Mouse (Mus musculus): ENCODE results near the gene 4930516K23Rik.

4930516K23Rik gene

DNA sequence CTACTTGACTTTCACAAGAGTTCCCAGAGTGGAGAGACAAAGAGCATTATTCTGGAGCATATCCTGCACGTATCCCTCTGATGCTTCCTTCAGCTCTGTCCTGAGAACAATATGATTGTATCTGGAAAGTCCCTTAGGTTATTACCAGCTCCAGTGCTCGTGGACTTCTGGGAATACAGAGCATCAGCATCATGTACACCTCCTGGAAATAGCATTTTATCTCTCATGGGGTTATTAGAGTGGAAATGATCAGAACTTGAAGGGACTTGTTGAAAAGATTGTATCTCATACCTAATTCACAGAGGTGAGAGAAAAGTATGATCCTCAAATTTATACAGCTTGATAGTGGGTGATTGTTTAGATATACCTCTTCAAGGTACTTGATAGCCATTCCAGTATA, at the start of gene 4930516K23Rik:
Gene 4930516K23Rik (minus strand): TSS at position 101 of the 400 bp plus-strand sequence.
- DNase-seq (ENCODE audit: low spot score): no peak

DNA sequence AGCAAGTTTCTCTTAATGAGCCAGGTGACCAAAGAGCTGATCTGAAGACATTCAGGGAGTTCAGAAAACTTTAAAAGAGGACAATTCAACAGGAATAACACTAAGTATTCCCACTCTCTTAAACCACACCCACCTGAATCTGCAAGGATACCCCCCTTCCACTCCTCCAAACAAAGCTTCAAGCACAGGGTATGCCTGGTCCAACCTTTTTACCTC, 43.4 kb upstream of the 4930516K23Rik start, which contains the start of gene Olfr646:
Gene Olfr646 (plus strand): TSS at position 117 of the 216 bp plus-strand sequence.
- no peak for DNase-seq (ENCODE audit: low spot score)

DNA sequence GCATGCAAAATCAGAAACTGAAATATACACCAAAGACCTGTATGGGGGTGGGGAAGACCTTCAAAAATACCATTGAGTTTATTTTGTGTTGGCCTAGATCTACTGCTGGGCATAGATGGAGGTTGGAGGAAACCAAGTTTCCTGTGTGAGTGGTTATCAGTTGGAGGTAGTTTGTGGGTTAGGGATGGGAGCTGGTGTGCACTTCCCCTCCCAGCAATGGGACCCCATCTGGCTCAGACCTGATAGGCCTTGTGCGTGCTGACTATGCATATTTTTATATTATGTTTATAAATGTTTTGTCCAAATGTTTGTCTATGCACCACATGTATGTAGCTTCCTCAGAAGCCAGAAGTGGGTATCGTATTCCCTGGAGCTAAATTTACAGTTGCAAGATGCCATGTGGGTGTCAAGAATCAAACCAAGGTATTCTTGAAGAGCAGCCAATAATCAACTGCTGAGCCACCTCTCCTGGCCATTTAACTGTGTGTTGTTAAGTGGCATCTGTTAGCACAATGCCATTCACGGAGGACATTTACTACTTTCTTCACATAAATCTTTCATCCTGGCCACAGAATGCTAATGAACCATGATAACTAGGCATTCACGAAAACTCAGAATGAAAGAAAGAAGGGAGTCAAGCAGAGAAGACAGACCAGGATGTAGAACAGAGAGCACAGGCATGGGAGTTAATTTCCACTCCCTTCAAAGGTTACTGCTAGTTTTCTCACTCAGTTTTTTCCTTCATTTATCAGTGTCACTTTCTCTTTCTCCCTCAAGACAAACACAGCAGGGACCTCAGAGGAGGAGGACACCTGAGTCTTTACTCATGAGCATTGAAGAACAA, 42.9 kb upstream of the 4930516K23Rik start:
- DNase-seq (ENCODE audit: low spot score): no peak

DNA sequence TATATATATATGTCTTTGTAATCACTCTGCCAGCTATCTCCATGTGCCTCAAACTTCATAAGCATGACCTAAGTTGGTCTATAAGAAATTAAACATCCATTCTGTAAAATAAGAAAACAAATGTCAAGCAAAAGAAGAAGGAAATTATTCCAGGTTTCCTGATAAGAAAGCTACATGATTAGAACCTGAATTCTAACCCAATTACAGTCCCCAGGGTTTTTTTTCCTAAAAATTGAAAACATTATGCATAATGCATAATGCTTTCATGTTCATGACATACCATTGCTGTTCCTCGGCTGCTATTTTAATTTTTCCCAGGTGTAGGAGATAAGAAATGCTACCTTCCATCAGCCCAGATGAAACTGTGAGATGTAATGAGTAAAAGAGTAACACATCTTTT, 24.1 kb upstream of the 4930516K23Rik start, which contains the start of gene Olfr645:
Gene Olfr645 (minus strand): TSS at position 101 of the 400 bp plus-strand sequence.
- DNase-seq (ENCODE audit: low spot score): no peak

DNA sequence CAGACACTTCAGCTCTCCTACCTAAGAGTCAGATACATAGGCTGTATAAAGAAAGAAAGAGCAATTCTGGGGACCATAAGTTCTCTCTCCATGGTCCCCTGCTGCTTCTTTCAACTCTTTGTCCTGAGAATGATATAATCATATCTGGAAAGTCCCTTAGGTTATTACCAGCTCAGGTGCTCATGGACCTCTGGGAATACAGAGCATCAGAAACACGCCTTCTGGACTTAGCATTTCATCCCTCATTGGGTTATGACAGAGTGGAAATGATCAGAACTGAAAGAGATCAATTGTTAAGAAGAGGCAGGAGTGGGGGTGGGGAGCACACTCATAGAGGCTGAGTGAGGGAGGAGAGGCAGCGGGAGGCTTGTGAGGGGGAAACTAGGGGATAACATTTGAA, 10.5 kb upstream of the 4930516K23Rik start, which contains the start of gene Olfr644:
Gene Olfr644 (minus strand): TSS at position 101 of the 400 bp plus-strand sequence.
- DNase-seq (ENCODE audit: low spot score): no peak

DNA sequence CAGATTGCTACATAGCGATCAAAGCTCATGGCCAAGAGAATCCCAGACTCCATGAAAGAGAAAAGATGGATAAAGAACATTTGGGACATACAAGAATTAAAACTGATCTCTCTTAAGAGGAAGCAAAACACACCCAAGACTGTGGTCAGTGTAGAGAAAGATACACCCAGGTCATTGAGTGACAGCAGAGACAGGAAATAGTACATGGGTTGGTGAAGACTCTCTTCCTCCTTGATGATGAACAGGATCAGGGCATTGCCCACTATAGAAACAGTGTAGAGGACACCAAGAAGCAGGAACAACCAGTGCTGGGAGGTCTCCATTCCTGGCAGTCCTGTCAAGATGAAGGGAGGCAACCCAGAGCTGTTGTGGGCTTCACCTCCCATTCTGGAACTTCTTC, 2.0 kb downstream of the 4930516K23Rik start:
- no peak for DNase-seq (ENCODE audit: low spot score)

DNA sequence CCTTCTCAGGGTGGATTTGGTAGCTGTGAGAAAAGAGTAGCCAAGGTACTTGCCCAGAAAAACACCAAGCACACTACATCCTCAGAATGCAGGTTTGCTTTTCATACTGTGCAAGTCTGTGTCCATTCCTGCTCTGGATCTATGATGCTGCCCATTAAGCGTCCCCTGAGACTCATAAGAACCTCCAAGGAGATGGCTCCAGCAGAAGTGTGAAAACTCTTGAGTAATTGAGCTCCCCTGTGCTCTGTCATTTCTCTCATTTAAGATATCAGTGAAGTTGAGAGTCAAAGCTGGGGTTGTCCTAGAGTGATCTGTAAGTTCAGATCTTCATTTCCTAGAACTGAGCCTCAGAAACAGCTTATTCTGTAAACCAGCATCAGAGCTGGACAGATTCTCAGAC, 8.7 kb downstream of the 4930516K23Rik start, which contains the start of gene Olfr642:
Gene Olfr642 (minus strand): TSS at position 101 of the 400 bp plus-strand sequence.
- DNase-seq (ENCODE audit: low spot score): no peak

DNA sequence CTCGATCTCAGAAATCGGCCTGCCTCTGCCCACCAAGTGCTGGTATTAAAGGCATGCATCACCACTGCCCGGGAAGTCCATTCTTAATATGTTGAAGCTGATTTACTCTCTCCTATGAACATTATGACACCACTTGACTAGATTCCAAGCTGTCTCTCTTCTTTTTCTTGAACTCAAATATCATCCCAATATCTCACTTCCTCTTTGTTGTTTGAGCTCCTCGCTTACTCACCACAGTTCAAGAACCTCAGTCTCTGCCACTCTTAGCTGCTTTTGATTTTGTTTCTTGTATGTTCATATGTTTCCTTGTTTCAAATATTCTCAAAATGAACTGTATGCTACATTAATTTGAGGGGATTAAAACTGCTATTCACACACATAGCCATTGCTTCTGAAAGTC, 10.5 kb downstream of the 4930516K23Rik start:
- no peak for DNase-seq (ENCODE audit: low spot score)

DNA sequence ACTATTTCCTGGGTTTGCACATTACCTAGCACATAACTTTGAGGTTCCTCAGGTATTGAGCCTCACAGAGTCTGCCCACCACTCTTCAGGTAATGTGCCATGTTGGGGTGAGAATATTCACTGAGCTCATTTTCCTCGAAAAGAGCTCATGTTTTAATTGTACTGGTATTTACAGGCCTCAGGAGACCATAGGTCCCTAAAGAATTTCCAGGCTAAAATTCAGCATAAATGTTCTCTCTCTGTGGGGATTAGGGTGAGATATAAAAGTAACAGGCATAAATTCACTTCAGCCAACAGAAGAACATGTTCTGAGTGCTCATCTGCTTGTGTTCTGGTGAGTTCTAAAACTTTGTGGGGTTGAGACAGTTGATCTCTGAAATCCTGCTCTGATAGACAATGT, 26.1 kb downstream of the 4930516K23Rik start, which contains the start of gene Olfr641:
Gene Olfr641 (plus strand): TSS at position 301 of the 400 bp plus-strand sequence.
- DNase-seq (ENCODE audit: low spot score): no peak

DNA sequence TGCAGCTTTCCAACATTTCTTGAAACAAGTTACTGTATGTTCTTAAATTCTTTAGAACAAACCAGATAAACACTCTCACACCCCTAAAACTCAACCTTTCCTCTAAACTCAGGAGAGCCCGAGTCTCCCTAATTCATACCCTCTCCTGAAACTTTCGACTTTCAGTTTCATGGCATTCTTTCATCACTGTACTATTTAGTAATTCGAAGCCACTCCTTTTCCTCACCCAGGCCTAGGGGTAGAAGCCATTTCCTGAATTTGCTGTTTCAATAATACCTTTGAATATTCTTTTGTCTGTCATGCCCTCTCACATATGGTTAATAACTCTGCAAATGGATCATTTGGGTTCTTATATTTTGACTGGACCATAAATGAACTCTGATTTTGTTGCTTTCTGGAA, 34.3 kb downstream of the 4930516K23Rik start:
- no peak for DNase-seq (ENCODE audit: low spot score)

DNA sequence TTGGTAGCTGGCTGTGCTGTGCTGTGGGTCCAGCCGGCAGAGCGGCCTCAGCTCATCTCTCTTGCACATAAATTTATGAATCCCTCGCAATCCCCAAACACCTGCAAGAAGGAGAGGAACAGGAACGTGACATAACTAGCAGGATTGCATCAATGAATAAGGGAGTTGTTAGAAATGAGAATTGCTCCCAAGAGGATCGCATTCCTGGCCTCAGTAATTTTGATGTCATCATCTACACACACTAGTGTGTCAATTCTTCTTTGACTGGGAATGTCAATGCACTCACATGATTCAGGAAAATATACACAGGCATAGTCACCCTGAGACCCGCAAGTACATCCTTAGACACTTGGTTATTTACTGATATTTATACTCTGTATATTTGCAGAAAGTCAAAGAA, 35.8 kb downstream of the 4930516K23Rik start, which contains the start of gene Olfr640:
Gene Olfr640 (minus strand): TSS at position 101 of the 400 bp plus-strand sequence.
- no peak for DNase-seq (ENCODE audit: low spot score)

DNA sequence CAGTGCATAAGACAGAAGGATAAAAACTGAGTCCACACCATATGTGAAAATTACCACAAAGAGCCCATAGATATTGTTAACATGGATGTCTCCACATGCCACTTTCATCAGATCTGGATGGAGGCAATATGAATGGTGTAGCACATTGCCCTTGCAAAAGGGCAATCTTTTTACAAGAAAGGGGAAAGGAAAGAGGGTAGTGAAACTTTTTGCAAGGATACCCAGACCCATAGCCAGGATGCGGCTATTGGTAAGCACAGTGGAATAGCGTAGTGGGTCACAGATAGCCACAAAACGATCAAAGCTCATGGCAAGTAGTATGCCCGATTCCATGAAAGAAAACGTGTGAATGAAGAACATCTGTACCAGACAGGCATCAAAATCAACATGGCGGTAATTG, 39.6 kb downstream of the 4930516K23Rik start:
- DNase-seq (ENCODE audit: low spot score): no peak

DNA sequence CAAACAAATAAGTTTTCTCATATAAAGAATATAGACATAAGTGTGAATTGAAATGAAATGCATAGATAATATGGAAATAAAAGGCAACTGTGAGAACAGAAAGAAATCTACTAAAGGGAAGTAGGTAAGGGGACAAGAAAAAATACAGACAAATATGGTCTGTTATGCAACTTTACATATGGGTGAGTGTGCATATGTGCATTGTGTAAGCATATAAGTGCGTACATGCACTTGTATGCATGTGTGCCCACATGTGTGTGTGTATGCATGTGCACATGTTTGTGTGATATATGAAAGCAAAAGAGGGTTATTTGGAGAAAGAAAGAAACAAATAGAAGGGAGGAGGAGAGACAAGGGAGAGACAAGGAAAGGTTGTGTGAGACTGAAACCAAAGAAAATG, 42.3 kb downstream of the 4930516K23Rik start:
- DNase-seq (ENCODE audit: low spot score): no peak

DNA sequence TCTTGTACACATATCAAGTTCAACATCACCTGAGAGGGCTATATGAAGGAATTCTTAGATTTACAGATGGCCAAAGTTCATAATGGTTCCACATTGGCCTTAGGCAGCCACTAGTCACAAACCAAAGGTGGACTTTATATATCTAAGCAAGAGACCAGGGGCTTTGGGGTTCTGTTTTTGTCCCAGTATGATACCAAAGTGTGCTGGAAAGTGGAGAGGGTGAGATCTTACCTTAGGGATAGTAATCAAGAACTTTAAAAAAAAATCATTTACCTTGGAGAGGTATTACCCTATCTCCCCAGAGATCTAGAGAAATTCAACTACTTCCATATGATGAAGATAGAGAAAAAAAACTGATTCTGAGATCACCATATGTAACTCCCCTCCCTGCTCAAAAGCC, 44.0 kb downstream of the 4930516K23Rik start, which contains the start of gene Olfr639:
Gene Olfr639 (minus strand): TSS at position 101 of the 400 bp plus-strand sequence.
- no peak for DNase-seq (ENCODE audit: low spot score)
